Mouse (Mus musculus) left cerebral cortex, adult 2 months (tissue): ENCODE data around the gene Gm3646. TPM values are rescaled to one million over a fixed set of nuclear protein-coding genes. Genes with fewer than 3 reads are reported as not detected.

Source experiments
- DNase-seq, 2 experiments: peaks; one replicate each; pipeline ENCODE4 v3.0.0; 2021 to 2022; ENCODE audit warnings: low spot score in 2 of 2, mixed read lengths in 1 of 2; ENCODE audit errors: extremely low spot score in 1 of 2
- H3K27ac ChIP-seq: fragments of 200-600 bp; 2 replicates; pipeline ENCODE4 v1.8.1; 2022
- H3K4me3 ChIP-seq: fragments of 200-600 bp; 2 replicates; pipeline ENCODE4 v1.8.1; 2022
- CTCF ChIP-seq: fragments of 200-600 bp; IDR thresholded peaks from 2 replicates; pipeline ENCODE4 v1.8.1; 2022; ENCODE audit warnings: antibody characterized with exemption, mild to moderate bottlenecking, moderate library complexity
- intact Hi-C: fragments of 180-260 bp; cut with DNase I; formaldehyde crosslinking; loops from one replicate; pipeline ENCODE4 v1.15.1; 2025
- total RNA-seq, 2 experiments: library from RNA; stranded (reverse); gene quantifications; 2 replicates each; pipeline ENCODE4 v1.2.3; 2021

Gm3646 gene
- total RNA-seq, 2 experiments from 2014 or later, result not detected

DNA sequence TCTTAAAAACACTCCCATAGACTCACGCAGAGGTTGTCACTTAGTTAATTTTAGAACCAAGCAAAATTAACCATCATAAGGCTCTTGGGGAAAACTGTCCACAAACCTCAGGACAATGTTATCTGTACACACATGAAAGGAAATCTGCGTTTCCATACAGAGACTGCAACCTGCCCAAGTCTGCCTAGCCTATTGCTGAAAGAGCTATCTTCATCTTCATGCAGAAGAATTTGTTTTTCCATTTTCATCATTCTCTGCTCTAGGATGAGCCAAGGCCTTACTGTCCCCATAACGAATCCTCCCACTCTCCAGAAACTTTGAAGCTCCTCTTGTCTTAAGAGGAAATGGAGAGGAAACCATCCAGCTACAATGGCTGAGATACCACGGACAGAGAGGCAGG lies 19.8 kb upstream of the Gm3646 start:
- no peak for TF ChIP-seq CTCF
- intact Hi-C loops, result no loop called here
- no peak for DNase-seq
- no peak overlapping the region for H3K4me3 ChIP-seq
- H3K27ac ChIP-seq, result no peak overlapping the region

DNA sequence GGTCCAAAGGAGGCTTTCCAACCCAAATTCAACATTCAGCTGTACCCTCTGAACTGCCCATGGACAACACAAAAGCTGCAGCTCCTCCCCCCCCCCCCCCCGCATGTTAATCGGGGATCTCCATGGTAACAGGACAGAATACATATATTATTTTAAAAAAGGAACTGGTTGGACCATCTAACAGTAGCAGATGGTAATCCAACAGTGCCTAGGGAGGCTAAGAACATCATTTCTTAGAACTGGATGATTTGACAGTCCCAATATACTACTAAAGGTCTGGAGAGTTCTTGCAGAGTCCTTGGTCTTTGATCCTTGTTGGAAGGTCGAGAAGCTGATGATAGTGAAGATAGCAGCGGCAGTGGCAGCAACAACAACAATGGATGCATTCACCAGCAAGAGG lies 19.1 kb upstream of the Gm3646 start:
- intact Hi-C loops, result no loop called here
- no peak overlapping the region for H3K27ac ChIP-seq
- no peak for DNase-seq
- no peak for TF ChIP-seq CTCF
- no peak overlapping the region for H3K4me3 ChIP-seq

DNA sequence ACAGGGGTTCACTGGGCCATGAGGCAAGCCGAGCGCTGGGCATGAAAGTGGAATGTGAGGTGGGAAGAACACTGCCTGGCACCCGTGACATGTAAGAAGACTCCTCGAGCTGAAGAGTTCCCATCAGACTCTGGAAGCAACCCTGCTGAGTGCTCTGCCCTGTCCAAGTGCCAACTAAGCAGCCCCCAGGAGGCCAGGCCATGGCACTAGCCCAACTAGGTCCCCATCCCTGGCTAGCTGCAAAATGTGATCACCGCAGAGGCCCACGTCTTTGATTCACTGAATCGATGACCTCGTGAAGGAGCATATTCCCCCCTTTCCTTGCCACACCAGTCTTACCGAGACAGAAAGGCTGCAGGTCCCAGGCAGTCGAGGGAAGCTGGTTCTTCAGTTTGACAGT lies 14.5 kb upstream of the Gm3646 start:
- H3K27ac ChIP-seq, result no peak overlapping the region
- no peak for DNase-seq
- TF ChIP-seq CTCF, result no peak
- intact Hi-C loops, result no loop called here
- H3K4me3 ChIP-seq, result no peak overlapping the region

DNA sequence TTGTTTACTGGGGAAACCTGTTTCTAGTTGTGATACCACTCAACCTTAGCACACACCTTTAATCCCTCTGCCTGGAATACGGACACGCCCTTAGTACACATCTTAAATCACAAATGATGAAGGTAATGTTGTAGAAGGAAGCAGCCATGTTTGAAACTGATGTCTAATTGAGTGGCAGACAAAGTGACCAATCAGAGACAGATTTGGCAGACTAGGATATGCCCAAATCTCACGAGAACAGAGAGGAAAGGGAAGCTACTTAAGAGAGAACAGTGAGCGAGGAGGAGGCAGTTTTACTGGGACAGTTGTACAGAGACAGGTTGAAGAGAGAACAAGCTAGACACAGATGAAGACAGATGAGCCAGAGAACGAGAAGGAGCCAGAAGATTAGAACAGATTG lies 10.6 kb upstream of the Gm3646 start:
- H3K27ac ChIP-seq, result no peak overlapping the region
- no peak for DNase-seq
- no peak overlapping the region for H3K4me3 ChIP-seq
- TF ChIP-seq CTCF, result no peak
- intact Hi-C loops, result no loop called here

DNA sequence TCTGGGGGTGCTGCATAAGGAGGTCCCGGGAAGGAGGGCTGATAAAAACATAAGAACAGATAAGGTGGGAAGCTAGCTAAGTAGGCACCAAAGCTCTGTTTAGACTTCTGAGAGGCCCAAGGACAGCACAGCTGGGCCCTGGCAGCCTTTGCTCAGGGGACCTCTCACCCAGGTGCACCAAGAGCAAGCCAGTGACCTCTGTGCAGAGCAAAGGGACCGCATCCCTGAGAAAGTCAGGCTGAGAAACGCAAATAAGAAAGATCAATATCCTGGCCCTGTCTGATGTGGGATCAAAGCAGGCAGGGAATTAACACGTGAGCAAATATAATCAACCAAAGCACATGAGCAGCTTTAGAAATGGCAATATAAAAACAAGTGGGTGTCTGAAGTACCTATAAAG lies 7.9 kb upstream of the Gm3646 start:
- no peak for DNase-seq
- H3K27ac ChIP-seq, result no peak overlapping the region
- intact Hi-C loops, result no loop called here
- H3K4me3 ChIP-seq, result no peak overlapping the region
- no peak for TF ChIP-seq CTCF

DNA sequence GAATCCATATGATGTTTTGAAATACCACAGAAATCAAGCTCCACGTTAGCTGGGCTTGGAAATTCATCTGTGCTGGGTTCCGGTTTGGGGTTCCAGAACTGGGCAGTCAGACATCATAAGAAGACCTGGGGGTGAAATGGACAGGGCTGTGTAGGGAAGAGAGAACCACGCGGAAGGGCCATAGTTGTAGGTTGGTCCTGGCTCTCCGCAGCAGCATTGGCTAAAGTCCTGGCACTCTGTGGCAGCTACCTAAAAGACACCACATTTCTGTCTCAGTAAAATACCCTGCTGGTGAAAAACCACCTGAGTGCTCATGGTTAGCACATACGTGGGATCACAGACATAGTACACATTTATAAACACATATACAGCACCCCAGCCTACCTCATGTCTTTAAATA lies 343 bp downstream of the Gm3646 start:
- H3K4me3 ChIP-seq, result no peak overlapping the region
- intact Hi-C loops, result no loop called here

DNA sequence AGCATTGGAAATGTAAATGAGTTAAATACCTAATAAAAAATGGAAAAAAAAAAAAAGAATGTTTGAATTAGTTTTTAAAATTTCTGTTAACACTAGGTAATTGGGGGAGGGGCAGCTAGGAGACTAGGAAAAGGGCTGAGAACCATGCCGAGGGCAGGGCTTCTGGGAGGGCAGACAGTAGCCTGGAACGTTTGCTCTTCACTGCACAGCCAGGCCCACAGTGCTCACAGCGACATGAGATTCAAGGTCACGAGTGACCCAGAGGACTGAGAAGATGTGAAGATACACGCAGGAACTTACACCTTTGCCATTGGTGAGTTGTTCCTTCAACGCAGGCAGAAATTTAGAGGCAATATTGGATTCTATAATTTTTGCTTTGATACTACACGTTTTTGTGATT lies 2.2 kb downstream of the Gm3646 start:
- no peak overlapping the region for H3K4me3 ChIP-seq
- intact Hi-C loops, result no loop called here
- TF ChIP-seq CTCF, result no peak
- H3K27ac ChIP-seq, result no peak overlapping the region
- no peak for DNase-seq

More for the DNA sequence above, 343 bp downstream of the Gm3646 start:
- TF ChIP-seq CTCF, result no peak
- no peak for DNase-seq
- no peak overlapping the region for H3K27ac ChIP-seq

DNA sequence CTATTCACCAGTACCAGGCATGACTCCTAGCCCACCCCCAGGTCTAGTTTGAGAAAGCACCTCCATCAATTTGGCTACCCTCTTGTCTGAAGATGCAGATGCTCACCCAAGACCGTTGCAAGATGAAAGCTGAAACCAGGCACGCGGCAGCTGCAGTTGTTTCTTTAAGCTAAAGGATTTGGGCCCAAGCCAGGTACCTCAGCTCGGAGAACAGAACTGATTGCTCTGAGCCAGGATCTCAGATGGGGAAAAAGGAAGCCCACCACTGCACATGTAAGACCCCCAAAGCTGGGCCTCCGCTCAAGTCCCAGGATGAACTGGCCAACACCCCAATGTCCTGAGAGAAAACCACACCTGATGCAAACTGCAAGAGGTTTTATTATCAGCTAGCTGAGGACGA lies 7.6 kb downstream of the Gm3646 start:
- H3K4me3 ChIP-seq, result no peak overlapping the region
- no peak for DNase-seq
- TF ChIP-seq CTCF, result no peak
- H3K27ac ChIP-seq, result no peak overlapping the region
- intact Hi-C loops, result no loop called here

DNA sequence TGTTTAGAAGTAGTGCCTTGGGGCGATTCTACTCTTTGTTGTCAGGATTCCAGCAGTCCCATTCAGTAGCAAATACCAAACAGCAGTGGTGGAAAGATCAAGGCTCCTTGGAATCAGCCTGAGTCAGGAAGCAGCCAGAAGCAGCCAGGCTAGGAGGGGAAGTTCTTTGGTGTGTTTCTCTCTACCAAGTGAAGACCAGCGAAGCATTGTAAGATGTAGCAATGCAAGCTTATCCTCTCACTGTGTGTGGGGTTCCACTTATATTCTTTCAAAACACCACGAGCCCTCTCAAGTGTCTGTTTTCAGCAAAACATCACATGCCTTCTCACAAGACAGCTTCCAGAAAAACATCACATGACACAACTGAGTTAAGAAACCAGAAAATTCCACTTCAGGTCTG lies 8.4 kb downstream of the Gm3646 start:
- no peak for TF ChIP-seq CTCF
- Histone ChIP-seq H3K4me3 (no peak overlapping the region), H3K27ac (no peak overlapping the region)
- no peak for DNase-seq
- intact Hi-C loops, result no loop called here

DNA sequence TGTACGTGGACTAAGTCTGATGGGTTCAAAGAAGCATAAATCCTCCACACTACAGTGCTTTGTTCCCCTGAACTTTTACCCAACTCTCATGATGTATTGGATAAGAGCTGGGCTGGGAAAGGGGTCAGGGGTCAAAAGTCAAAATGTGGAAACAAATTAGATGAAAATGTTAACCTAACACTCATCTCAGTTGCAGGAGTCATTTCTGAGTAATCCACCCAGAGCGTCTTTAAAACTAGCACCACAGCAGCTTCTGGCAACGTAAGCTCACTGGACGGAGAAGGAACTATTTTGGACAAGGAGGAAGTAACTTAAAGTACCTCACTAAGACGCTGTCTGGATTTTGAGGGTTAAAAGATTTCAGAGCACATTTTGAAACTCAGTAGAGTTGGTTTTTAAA lies 20.5 kb downstream of the Gm3646 start:
- intact Hi-C loops, result no loop called here
- Histone ChIP-seq H3K27ac (no peak overlapping the region), H3K4me3 (no peak overlapping the region)
- DNase-seq, result no peak
- TF ChIP-seq CTCF, result no peak

DNA sequence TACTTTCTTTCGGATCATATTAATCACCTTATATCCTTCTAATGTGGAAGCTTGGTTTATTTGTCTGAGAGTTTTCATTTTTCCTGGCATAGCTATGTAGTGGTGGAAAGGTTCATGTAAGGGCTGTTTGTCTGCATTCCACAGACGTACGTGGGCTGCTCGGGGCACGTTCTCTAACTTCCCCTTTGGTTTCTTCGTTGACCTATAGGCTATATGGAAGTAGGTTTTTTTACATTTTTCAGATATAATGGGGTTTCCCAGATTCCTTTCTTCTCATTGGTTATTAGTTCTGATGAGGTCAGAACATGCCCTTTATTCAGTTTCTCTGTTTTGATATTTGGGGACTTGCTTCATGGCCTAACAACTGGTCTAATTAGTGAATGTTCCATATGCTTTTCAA lies 23.3 kb downstream of the Gm3646 start:
- no peak for DNase-seq
- intact Hi-C loops, result no loop called here
- Histone ChIP-seq H3K27ac (no peak overlapping the region), H3K4me3 (no peak overlapping the region)
- no peak for TF ChIP-seq CTCF

DNA sequence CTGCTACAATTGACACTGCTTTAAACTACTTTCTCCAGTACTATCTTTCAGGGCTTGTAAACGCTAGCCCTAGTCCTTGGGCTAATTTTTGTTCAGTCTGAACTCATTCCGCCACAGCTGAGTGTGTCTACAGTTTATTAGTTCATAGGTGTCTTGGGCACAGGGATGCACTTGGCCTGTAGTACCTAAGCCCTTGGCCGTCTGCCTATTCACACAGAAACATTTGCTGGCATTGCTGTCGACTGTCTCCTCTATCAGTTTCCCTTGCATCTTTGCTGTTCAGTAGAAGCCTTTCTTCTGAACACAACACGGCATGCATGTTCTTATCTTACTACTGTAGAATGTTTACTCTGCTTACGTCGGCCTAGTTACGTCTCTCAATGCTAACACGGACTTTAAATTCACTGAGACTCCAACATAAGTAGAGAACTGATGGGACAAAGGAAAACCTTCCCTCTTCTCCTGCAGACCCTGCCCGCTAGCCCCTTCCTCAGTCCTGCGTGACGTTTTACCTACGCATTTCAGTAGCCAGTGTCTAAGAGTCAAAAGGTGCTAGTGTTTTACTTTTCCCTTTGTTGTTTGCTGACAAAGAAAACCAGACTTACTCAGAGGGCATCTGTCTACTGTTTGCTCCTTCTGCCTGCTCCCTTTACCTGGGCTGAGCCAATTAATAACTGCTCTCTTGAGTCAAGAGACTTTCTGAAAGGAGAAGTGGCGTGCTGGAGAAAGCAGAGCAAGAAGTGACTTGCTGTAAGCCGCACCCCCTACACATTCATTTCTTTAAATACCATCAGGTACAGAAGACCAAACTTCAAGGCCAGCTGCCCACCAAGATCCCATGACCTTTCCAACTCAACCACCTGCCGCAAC lies 25.8 kb downstream of the Gm3646 start:
- TF ChIP-seq CTCF, result no peak
- intact Hi-C loops, result no loop called here
- DNase-seq, result no peak
- Histone ChIP-seq H3K4me3 (no peak overlapping the region), H3K27ac (no peak overlapping the region)
